Mouse (Mus musculus) forebrain, embryonic 16.5 days (tissue): Measurements from ENCODE around the gene Arl4c. TPM values are rescaled to one million over a fixed set of nuclear protein-coding genes. Genes with fewer than 3 reads are reported as not detected.
"Not testable (repeated sequence)": the region's sequence is repeated elsewhere in the genome, so short reads cannot be mapped to it uniquely, and the experiment has no call there.

Experiments
- ATAC-seq: fragments of 200-750 bp; cut with Nextera tagmentation; 2 replicates; pipeline ENCODE4 v1.8.0; 2017; ENCODE audit warnings: mild to moderate bottlenecking, moderate library complexity
- H3K27ac ChIP-seq: fragments of 300-500 bp; sonication (generic); 2 replicates; pipeline ENCODE4 v1.5.1; 2014; ENCODE audit warnings: low read length, control low read depth
- H3K27me3 ChIP-seq: fragments of 300-500 bp; sonication (generic); replicated peaks from 2 replicates; pipeline ENCODE4 v1.6.1; 2014; ENCODE audit warnings: low read length; ENCODE audit not compliant: control insufficient read depth, insufficient read depth
- H3K36me3 ChIP-seq: fragments of 300-500 bp; sonication (generic); 2 replicates; pipeline ENCODE4 v1.6.1; 2014; ENCODE audit not compliant: control insufficient read depth, insufficient read depth
- H3K4me1 ChIP-seq: fragments of 300-500 bp; sonication (generic); replicated peaks from 2 replicates; pipeline ENCODE4 v1.6.1; 2014; ENCODE audit warnings: low read length; ENCODE audit not compliant: control insufficient read depth, insufficient read depth
- H3K4me2 ChIP-seq: fragments of 300-500 bp; sonication (generic); 2 replicates; pipeline ENCODE4 v1.6.1; 2014; ENCODE audit warnings: mild to moderate bottlenecking, low read length, control low read depth
- H3K4me3 ChIP-seq: fragments of 300-500 bp; sonication (generic); replicated peaks from 2 replicates; pipeline ENCODE4 v1.5.1; 2014; ENCODE audit warnings: mild to moderate bottlenecking, low read length, control low read depth
- H3K9ac ChIP-seq: fragments of 300-500 bp; sonication (generic); replicated peaks from 2 replicates; pipeline ENCODE4 v1.6.1; 2014; ENCODE audit warnings: low read depth, low read length, control low read depth
- H3K9me3 ChIP-seq: fragments of 300-500 bp; sonication (generic); 2 replicates; pipeline ENCODE4 v1.6.1; 2016; ENCODE audit warnings: low read length; ENCODE audit not compliant: control insufficient read depth
- WGBS: fragments of 180-500 bp; shearing (Covaris S2); extraction: QIAGEN DNeasy Blood & Tissue Kit; methylation state at CpG from one replicate; pipeline ENCODE4 v1.1.7; 2014; 5-methylcytosine and 5-hydroxymethylcytosine counted together
- polyA plus RNA-seq: library from polyadenylated mRNA; unstranded; fragments of >200 nt; fragmentation: Nextera tagmentation; extraction: Ambion mirVana; gene quantifications from 2 replicates; pipeline ENCODE4 v1.2.1, GENCODE M21; 2015

Arl4c gene
- polyA plus RNA-seq, 1 experiment from 2014 or later, result 37.1 TPM

- no peak for ATAC-seq
- H3K9ac ChIP-seq, result no peak overlapping the region
- no peak overlapping the region for H3K4me2 ChIP-seq
- no peaks in the 10 kb centered on the region for H3K27me3 ChIP-seq
- H3K9me3 ChIP-seq, result no peaks in the 10 kb centered on the region
- 77% methylated on average over 4 of the region's 4 CpGs for WGBS
- no peaks in the 10 kb centered on the region for H3K36me3 ChIP-seq
- no peak overlapping the region for H3K27ac ChIP-seq
- peaks cover 5% of the 10 kb centered on the region; the same call in 1 of the 2 replicates for H3K4me1 ChIP-seq
- H3K4me3 ChIP-seq, result no peak overlapping the region
Measured at GRCm38 (mm10) chr1:88642735-88643134, 59.3 kb downstream of the Arl4c start.

GRCm38 (mm10) chr1:88641678-88642215, 60.3 kb downstream of the Arl4c start:
- no peaks in the 10 kb centered on the region for H3K9me3 ChIP-seq
- H3K27ac ChIP-seq, result no peak overlapping the region
- H3K9ac ChIP-seq, result no peak overlapping the region
- no peak overlapping the region for H3K4me3 ChIP-seq
- ATAC-seq, result no peak
- H3K27me3 ChIP-seq, result no peaks in the 10 kb centered on the region
- H3K36me3 ChIP-seq, result no peaks in the 10 kb centered on the region
- WGBS, result 63% methylated on average over 2 of the region's 2 CpGs
- peaks cover 5% of the 10 kb centered on the region; the same call in 1 of the 2 replicates for H3K4me1 ChIP-seq
- no peak overlapping the region for H3K4me2 ChIP-seq

- 92% methylated on average over 3 of the region's 3 CpGs for WGBS
- H3K4me1 ChIP-seq, result peaks cover 5% of the 10 kb centered on the region; the same call in 1 of the 2 replicates
- H3K9ac ChIP-seq, result no peak overlapping the region
- no peak overlapping the region for H3K4me3 ChIP-seq
- H3K27ac ChIP-seq, result no peak overlapping the region
- no peaks in the 10 kb centered on the region for H3K36me3 ChIP-seq
- H3K4me2 ChIP-seq, result no peak overlapping the region
- H3K27me3 ChIP-seq, result no peaks in the 10 kb centered on the region
- ATAC-seq, result no peak
- no peaks in the 10 kb centered on the region for H3K9me3 ChIP-seq
Measured at GRCm38 (mm10) chr1:88641194-88641593, 60.8 kb downstream of the Arl4c start.

GRCm38 (mm10) chr1:88639432-88640281, 62.4 kb downstream of the Arl4c start:
- no peaks in the 10 kb centered on the region for H3K9me3 ChIP-seq
- H3K4me3 ChIP-seq, result no peak overlapping the region
- H3K27ac ChIP-seq, result no peak overlapping the region
- H3K9ac ChIP-seq, result no peak overlapping the region
- no peaks in the 10 kb centered on the region for H3K36me3 ChIP-seq
- 32% methylated on average over 10 of the region's 10 CpGs for WGBS
- no peak overlapping the region for H3K4me2 ChIP-seq
- ATAC-seq, result no peak
- peaks cover 5% of the 10 kb centered on the region; the same call in 1 of the 2 replicates for H3K4me1 ChIP-seq
- no peaks in the 10 kb centered on the region for H3K27me3 ChIP-seq

GRCm38 (mm10) chr1:88638622-88639021, 63.4 kb downstream of the Arl4c start:
- Histone ChIP-seq H3K4me3 (no peak overlapping the region), H3K27ac (no peak overlapping the region), H3K4me2 (no peak overlapping the region), H3K9ac (no peak overlapping the region), H3K4me1 (peaks cover 5% of the 10 kb centered on the region; the same call in 1 of the 2 replicates), H3K36me3 (no peaks in the 10 kb centered on the region), H3K27me3 (no peaks in the 10 kb centered on the region), H3K9me3 (no peaks in the 10 kb centered on the region)
- WGBS, result 66% methylated on average over 4 of the region's 4 CpGs
- ATAC-seq, result no peak

- not testable (repeated sequence) for H3K9ac ChIP-seq, H3K27me3 ChIP-seq, H3K4me3 ChIP-seq, H3K27ac ChIP-seq, H3K36me3 ChIP-seq, H3K4me1 ChIP-seq, H3K4me2 ChIP-seq, H3K9me3 ChIP-seq, ATAC-seq
- WGBS, result 90% methylated on average over 2 of the region's 2 CpGs
Measured at GRCm38 (mm10) chr1:88636579-88637161, 65.4 kb downstream of the Arl4c start.

- Histone ChIP-seq H3K9ac (no peak overlapping the region), H3K9me3 (no peaks in the 10 kb centered on the region), H3K4me2 (no peak overlapping the region), H3K27ac (no peak overlapping the region), H3K4me3 (no peak overlapping the region), H3K36me3 (no peaks in the 10 kb centered on the region), H3K4me1 (no peaks in the 10 kb centered on the region), H3K27me3 (no peaks in the 10 kb centered on the region)
- ATAC-seq, result no peak
- WGBS, result 93% methylated on average over 12 of the region's 12 CpGs
Measured at GRCm38 (mm10) chr1:88635659-88636058, 66.4 kb downstream of the Arl4c start.

GRCm38 (mm10) chr1:88632851-88633250, 69.2 kb downstream of the Arl4c start:
- Histone ChIP-seq H3K27ac (no peak overlapping the region), H3K4me1 (no peaks in the 10 kb centered on the region), H3K9me3 (no peaks in the 10 kb centered on the region), H3K36me3 (no peaks in the 10 kb centered on the region), H3K9ac (no peak overlapping the region), H3K27me3 (no peaks in the 10 kb centered on the region), H3K4me3 (no peak overlapping the region), H3K4me2 (no peak overlapping the region)
- 56% methylated on average over 6 of the region's 6 CpGs for WGBS
- no peak for ATAC-seq

- Histone ChIP-seq H3K4me3 (no peak overlapping the region), H3K4me2 (no peak overlapping the region), H3K27ac (no peak overlapping the region), H3K9ac (no peak overlapping the region), H3K9me3 (no peaks in the 10 kb centered on the region), H3K27me3 (no peaks in the 10 kb centered on the region), H3K36me3 (no peaks in the 10 kb centered on the region), H3K4me1 (no peaks in the 10 kb centered on the region)
- ATAC-seq, result no peak
- WGBS, result 4% methylated on average over 2 of the region's 2 CpGs
Measured at GRCm38 (mm10) chr1:88629966-88630488, 72.0 kb downstream of the Arl4c start.
